Mouse (Mus musculus) cerebellum, adult 9-11 months (tissue): ENCODE data around the gene Mgat5.

ENCODE experiments used
- DNase-seq: peaks from one replicate; pipeline ENCODE4 v3.0.0; 2022

Mgat5 gene

DNA sequence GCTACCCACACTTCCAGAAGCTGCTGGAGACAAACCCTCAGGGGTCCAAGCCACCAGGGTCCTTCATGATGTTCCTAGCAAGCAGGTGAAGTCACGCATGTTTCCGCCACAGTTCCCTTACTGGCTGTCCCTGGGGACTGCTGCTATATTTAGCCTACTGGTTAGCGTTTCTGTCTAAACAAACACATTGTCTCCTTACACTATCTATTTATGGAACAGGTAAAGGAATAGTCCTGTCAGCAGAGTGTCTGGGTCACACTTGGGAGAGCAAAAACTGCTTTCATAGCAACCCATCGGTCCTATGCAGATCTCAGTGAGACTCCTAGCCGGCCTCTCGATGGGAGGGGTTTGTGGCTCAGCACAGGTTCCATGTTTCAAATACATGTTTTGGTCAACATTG lies 306.5 kb downstream of the Mgat5 start:
- no peak for DNase-seq

DNA sequence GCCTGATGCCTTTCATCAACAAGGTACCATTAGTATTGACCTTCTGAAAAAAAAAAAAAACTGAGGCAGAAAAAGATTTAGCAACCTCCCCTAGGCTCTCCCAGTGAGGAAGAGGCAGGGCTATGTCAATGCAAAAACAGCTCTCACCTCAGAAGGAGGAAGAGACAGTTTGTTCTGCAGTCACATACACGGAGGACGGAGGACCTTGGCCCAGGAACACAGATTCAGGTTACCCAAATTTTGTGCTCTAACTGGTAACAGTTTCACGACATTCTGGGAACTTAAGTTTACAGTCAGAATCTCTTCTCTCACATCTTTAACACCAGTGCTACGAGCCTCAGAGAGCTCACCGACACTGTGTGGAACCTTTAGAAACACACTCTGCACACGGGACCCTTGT lies 307.9 kb downstream of the Mgat5 start:
- no peak for DNase-seq

DNA sequence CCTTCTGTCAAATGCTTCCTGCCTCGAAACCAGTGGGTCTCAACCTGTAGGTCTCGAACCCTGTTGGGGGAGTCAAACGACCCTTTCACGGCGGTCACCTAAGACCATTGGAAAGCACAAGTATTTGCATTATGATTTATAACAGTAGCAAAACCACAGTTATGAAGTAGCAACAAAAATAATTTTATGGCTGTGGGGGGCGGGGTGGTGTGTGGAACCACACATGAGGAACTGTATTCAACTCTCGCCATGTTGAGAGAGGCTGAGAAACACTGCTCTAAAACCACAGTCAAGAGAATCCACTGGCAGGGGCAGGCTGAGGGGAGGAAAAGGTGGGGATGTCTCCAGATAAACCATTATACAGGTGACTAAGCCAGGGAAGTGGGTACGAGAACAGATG lies 308.3 kb downstream of the Mgat5 start:
- no peak for DNase-seq

DNA sequence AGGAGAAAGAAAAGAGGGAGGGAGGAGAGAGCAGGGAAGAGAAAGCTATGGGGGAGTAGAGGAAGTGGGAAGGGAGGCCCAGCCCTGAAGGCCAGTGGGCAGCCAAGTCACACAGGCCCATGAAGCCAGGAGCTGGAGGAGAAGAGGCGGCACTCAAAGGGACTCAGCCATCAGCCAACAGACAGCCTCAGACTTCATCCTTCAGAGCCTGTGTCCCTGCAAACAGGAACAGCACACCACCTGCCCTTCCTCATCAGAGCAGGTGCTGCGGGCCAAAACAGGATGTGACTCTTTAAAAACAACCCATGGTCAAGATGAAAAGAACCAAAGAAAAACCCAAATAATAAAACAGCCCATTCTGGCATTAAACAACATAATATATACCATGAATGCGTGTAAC lies 308.8 kb downstream of the Mgat5 start:
- no peak for DNase-seq

DNA sequence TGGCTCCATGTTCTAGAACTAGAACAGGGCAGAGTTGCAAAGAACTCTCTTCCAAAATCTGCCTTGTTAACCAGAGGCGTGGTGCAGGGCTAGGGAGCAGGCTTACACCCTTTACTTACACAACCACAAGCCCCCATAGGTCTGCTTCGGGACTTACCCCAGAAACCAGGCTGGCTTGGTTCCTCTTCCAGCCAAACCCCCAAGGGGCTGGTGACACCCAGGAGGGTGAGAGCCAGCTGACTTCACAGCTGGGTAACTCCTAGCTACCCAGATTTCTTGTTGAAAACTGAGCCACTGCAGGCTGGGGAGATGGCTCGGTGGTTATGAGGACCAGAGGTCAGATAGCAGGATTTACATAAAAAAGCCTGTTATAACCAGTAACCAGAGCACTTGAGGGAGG lies 309.7 kb downstream of the Mgat5 start:
- no peak for DNase-seq

DNA sequence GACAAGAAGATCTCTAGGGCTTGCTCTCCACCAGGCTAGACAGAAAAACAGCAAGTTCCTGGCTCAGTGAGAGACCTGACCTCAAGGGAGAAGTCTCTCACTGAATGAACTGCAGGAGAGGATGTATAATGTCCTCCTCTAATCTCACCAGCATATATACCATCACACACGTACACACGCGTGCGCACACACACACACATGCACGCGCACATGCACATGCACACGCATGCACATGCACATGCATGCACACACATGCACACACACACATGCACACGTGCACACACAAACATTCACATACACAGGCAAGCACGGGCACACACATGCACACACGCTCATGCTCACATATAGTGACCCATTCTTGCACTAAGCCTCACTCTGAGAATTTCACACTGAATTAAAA lies 310.1 kb downstream of the Mgat5 start:
- DNase-seq: no peak

DNA sequence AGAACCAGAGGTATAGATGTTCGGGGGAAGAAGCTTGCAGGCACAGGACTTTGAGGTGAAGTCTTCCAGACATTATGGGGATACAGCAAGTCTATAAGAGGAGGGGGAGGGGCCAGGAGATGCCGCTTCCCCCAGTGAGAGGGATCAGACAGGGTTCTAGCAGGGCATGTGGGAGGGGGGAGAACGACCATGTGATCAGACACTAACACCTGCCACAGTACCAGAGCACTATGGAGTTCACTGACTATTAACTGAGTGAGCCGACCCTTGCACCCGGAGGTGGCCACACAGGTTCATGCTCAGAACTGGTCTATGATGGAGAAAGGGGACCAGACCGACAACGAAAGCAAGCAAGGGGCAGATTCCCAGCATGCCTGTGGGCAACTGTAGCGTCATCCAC lies 318.5 kb downstream of the Mgat5 start:
- DNase-seq: no peak

DNA sequence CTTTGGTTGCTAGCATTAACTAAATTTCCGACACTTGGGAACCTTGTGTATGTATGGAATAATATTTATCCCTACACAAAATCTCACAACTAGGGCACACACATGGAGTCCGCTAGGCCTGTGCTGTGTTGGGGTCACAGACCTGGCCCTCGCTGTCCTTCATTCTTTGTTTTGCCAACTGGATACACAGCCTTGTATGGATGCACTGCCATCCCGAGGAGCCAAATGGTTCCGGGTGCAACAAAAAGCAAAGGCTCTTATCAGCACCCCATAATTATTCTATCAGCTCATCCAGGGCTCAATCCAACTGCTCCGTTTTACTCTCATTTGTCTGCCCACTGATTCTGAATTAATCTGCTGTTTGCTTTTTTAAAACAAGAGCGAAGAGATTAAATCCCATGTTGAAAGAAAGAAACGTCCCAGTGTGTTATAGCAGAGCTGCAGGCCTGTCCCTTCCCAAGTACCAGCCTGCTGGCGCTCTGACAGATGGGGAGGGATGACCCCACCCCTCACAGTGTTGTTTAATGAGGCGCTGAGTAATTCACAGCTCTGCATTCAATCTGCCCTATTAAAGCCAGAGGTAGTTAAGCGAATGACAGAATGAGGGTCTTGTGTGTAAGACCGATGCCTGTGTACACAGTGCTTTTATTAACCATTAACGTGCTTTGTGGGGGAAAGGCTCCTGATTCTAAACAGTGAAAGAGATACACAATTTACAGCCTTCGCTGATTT lies 326.2 kb downstream of the Mgat5 start:
- DNase-seq: peak; percentile 56

DNA sequence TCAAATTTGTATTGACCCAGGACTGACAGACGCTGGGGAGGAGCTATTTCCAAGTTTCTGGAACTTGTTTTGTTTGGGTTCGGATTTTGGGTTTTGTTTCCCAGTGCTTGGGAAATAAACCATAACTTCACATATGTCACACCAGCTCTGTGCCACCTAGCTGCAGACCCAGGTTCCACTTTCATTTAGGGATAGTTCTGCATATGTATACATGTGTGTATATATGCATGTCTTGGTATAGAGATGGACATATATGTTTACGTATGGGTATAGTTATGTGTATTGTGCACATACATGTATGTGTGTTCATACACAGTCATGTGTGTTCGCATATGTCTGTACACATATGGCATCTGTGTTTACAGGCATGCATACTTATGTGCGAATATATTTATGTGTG lies 326.9 kb downstream of the Mgat5 start:
- no peak for DNase-seq

DNA sequence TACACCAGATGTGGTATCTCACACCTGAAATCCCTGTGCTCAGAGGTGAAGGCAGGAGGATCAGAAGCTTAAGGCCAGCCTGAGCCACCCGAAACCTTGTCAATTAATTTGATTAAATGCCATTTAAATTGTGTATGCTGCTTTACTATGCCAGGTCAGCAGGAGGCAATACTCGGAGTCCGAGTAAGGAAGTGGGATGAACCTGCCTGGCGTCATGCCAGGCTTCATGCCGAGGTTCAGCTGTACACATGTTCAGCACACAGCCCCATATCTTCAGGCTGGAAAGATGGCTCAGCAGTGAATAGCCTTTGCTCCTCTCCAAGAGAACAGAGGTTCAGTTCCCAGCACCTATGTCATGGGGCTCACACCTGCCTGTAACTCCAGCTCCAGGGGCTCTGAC lies 331.6 kb downstream of the Mgat5 start:
- DNase-seq: peak; percentile 41

DNA sequence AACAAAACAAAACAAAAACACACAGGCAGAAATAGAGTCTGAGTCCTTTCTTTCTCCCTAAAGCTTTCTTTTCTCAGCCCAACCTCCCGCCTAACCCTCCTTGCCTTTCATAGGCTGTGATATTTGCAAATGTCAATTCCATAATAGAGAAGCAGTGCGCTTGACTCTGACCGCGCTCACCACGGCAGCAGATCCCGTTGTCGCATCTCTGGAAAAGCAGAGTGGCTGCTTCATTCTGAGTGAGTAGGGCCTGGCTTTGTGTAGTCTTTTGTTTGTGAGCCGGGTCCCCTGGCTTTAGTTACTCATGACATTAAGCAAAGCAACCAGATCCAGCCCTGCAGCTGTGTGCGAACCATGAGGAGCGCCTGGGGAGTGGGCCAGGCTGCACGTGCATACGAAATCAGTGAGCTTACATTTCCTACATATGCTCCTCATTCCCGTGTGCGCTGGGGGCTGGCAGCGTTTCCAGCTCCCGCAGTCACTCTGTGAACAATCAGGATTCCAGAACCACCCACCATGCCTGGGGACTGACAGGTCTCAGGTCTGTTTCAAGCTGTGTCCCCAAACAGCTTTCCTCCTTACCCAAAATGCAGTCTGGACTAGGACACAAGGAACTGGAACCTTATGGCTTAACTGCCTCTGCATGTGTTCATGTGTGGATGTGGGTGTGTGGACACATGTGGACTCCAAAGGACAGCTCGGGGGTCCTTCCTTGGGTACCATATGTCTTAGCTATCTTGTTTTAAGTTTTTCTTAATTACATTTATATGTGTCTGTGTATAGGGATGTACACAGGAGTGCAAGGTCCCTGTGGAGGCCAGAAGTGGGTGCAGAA lies 332.6 kb downstream of the Mgat5 start:
- DNase-seq: peak; percentile 48
